Mouse (Mus musculus): ENCODE data around the gene Sfrp5.

DNA sequence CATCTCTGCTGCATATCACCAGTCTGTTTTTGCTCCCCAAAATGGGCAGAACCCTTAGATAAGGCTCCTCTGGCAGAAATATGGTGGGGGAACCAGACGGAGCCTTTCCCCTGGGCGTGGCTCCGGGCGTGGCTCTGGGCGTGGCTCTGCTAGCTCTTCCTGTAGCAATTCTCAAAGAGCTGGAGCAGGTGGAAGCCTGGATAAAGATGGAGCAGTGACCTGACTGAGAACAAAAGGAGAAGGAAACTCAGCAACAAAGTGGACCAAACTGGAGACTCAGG lies 28.2 kb upstream of the Sfrp5 start:
- TF ChIP-seq POLR2A (IDR thresholded peaks at IDR 0.05; ENCODE audit: control insufficient read depth, low read depth, low read length): no peak
- no peak for TF ChIP-seq CTCF (IDR thresholded peaks at IDR 0.05; ENCODE audit: control insufficient read depth, insufficient read depth, insufficient replicate concordance, low read depth, low read length)
